Mouse (Mus musculus) natural killer cell, adult 2 months (primary cell): Measurements from ENCODE around the gene Aldh1l1.
"Not testable (repeated sequence)": the region's sequence is repeated elsewhere in the genome, so short reads cannot be mapped to it uniquely, and the experiment has no call there.

Experiments used
- DNase-seq, 2 experiments: peaks; one replicate each; pipeline ENCODE4 v3.0.0; 2022; ENCODE audit warnings: low spot score in 2 of 2

The Aldh1l1 gene

DNA sequence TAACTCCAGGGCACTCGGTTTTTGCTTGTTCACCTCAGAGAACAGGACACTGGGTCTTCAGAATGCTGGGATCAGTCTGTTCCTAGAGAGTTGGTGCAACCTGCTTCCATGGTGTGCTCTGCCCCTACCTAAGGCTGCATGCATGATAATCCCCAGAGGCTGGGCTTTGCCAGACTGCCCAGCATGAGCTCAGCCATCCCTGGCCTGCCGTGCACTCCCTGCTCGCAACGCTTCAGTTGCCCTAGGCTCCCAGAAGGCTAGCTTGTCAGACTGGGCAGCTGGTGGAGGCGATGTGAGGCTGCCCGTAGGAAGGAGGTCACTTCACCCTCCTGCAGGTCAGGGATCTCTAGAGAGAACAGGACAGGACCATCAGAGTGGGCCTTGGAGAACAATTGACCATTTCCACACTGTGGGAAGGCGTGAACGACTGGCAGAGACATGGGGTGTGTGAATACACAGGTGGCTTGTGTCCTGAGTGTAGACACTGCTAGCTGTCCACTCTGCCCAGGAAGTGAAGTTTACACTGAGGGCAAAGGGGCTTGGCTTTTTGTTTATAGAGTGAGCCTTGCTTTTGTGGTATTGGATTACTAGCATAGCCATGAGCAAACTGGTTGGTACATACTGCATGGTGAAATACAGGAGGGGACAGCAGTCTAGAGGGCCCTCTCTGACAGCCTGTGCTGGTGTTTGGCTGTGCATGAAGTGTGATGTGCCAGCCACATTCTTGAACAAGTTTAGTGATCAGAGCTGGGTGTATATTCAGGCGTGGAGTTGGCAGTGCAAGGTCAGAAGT, 134.8 kb downstream of the Aldh1l1 start:
- DNase-seq, result no peak

DNA sequence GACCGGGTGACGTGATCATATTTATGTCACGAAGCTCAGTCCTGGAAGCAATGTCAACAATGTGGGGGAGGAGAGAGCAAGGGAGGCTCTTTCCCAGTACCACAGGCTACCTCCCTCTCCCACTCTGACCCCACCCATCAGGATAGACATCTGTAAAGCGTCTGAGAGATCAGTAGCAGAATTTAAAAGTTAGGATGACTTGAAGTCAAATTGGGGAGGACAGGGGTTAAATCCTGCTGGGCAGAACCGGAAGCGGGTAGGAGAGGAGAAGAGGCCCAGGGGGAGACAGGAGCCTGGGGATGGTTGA, 135.3 kb downstream of the Aldh1l1 start:
- no peak for DNase-seq

DNA sequence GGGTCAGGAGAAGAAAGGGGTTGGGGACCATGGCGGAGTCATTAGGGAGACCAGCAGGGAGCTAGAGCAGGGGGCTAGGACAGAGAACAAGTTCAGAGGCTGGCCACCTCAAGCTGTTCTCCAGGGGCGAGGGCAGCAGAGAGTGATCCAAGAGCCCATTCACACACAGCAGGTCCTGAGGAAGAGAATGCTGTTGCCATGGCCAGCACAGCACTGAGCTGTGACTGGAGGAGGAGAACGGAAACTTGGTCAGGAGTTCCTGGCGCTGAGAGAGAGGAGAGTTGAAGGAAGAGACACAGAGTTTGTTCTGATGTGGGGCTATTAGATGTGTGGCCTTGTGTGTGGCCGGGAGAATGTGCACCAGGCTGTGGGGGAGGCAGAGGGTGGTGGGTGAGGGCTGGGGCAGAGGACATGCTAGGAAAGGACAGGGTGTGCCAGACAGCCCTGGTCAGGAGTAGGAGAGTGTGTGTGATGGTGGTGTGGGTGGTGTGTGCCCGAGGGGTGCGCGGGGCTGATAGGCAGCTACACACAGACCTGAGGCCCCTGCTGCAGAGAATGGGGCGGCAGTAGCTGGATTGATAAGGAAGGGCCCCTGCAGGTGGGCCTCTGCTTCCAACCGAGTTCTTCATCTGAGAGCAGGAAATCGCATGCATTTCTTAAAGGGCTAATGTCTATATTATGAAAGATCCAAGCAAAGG, 136.7 kb downstream of the Aldh1l1 start:
- no peak for DNase-seq

DNA sequence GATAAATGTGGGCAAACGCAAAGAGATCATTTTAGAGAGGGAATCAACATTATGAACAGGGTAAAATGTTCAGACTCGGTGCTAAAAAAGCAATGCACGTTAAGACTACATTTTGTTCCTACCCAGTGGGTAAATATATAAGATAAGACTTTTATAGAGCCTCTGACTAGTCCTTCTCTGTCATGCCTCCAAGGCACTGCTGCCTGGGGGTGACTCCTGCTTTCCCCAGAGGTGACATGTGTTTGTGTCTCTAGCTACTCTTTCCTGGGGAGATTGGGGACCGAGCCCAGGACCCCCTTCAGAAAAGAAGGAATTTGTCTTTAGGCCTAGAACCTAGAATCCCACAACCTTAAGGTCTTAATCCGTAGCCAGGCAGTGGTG, 137.2 kb downstream of the Aldh1l1 start:
- no peak for DNase-seq

DNA sequence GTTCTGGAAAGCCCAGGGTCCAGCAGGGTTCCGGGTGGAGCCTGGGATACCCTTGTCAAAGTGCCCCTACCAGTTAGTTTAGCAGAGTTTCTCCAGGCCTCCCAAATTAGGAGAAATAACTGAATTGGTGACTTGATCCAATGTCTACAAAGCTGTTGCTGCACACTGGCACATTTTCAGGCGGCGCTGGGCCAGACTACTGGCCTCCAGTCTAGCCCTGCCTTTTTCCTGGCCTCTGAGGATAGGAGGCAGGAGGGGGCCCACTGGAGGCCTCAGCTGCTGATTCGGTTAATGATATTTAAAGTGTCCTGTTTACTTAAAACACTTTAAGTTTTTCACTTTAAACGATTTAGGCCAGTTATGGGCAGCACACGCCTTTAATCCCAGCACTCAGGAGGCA, 138.0 kb downstream of the Aldh1l1 start:
- no peak for DNase-seq

DNA sequence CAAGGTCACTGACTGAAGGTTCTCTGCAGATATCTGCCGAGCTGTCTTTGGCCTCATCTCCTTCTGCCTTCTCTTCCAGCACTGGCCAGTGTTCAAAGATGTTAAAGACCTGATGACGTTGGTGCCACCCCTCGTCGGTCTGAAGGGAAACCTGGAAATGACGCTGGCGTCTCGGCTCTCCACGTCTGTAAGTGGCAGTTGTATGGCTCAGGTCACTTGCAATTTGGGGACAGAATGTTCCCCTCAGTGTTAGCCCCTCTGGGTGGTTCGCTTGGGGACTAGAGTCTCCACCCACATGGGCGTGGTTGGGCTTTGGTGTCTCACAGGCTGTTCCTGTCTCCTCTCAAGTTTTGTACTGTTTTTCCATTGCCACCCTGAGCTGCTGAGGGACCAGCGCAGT, 138.5 kb downstream of the Aldh1l1 start:
- no peak for DNase-seq

DNA sequence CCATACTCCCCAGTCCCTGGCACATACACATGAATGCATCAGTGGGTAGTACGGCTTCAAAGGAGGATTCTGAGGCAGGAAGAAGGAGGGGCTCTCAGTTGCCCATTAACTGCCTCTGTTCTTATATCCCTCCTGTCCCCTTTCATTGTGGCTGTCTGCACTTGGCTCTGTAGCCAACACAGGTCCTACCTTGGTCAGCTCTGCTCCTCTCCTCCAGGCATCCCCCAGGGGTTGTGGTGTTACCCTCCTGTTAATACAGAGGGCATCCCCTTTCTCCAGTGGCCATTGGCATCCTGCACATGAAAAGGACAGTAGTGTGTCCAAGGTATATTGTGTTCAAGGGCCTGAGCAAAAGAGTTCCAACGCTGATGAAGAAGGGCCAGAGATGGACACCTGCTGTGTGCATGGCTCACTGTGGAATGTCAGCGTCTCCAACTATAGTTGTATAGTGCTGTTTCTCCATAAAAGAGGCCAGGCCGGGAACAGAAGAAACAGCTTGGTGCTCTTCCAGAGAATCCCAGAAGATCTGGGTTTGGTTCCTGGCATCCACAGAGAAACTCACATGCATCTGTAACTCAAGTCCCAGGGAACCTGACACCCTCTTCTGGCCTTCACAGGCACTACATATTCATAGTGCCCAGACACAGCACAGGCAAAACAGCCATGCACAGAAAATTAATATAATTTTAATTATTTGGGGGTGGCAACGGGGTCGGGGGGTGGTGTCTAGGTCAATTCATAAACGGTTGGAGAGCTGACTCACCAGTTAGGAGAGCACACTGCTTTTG, 139.2 kb downstream of the Aldh1l1 start:
- no peak for DNase-seq

DNA sequence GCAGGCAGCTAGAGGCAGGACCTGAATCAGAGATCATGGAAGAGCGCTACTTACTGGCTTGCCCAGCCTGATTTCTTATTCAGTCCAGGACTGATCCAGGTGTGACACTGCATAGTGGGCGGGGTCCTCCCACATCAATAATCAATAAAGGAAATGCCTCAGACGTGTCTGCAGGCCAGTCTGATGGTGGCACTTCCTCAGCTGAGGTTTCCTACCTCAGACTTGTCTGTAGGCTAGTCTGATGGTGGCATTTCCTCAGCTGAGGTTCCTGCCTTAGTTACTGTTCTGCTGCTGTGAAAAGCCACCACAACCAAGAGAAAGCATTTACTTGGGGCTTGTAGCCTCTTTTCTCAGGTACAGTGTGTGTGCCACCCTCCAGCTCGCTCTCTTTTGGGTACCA, 141.3 kb downstream of the Aldh1l1 start:
- peak in 1 of 2 experiments; percentile 21 for DNase-seq

DNA sequence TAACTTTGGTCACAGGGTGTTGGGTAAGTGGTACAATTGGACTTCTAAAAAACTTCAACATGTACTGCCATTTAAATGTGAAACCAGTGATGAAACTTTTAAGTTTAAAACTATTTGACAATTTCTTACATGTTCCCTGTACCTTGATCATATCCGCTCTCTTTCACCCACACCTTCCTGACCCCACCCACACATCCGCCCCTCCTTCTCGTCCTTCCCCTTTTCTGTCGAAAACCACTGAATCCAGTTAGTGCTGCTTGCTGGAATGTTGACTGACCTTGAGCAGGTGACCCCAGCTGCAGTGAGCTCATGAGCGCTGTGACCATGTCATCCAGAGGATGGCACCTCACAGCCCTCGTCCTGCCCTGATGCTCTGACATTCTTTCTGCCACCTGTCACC, 143.3 kb downstream of the Aldh1l1 start:
- DNase-seq, result peak in 1 of 2 experiments; percentile 32

DNA sequence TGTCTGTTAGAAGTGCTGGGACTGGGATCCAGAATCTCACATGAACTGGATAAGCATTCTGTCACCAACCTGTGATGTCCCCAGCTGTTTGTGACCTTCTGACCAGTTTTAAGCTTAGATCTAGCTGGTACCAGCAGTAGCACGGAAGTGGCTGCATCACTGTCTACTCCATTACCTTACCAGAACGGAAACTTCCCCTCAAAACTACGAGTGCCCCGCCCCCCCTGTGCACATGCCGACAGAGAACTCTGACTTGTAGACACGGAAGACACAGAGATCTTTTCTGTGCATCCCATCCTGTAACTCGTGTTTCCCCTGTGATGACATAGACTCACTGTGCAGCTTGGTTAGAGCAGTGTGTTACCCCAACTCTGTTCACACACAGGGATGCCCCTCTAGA, 144.2 kb downstream of the Aldh1l1 start:
- DNase-seq, result no peak

DNA sequence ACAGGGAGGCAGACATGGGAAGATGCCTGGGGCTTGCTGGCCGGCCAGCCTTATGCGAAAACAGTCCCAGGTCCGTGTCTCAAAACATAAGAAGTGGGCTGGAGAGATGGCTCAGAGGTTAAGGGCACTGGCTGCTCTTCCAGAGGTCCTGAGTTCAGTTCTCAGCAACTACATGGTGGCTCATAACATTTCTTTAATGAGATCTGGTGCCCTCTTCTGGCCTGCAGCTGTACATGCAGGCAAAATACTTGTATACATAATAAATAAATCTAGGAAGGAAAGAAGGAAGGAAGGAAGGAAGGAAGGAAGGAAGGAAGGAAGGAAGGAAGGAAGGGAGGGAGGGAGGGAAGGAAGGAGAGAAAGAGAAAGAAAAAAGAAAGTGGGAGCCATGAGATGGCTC, 146.3 kb downstream of the Aldh1l1 start:
- DNase-seq, result not testable (repeated sequence)

DNA sequence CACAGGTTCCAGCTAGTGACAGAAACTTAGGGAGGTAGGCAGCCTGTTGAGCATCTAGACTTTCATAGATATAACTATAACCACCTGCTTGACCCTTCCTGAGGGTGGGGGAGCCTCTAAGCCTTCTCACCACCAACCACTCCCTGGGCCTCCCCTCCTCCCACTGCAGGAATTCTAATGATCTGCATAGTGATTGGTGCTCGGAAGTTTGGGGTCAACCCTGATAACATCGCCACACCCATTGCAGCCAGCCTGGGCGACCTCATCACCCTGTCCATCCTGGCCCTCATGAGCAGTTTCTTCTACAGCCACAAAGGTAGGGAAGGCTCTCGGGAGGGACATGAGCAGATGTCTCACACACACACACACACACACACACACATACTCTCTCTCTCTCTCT, 148.9 kb downstream of the Aldh1l1 start:
- no peak for DNase-seq

DNA sequence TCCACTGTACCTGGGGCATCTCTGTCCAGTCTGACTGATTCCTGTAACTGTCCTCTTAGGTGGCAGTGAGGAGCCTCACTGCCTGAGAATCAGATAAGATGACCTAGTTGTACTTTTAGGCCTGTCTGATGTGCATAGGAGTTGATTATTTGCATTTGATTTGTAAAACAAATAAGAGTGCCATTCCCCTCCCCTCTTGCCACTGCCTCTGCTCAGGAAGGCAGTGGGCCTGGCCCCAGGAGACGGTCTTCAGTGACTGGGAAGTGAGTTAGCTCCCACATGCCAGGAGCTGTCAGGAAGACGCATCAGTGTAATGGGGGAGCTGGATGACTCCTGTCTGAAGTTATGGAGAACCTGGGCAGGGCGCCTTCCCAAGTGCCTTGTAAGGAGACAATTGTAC, 149.4 kb downstream of the Aldh1l1 start:
- DNase-seq, result no peak

DNA sequence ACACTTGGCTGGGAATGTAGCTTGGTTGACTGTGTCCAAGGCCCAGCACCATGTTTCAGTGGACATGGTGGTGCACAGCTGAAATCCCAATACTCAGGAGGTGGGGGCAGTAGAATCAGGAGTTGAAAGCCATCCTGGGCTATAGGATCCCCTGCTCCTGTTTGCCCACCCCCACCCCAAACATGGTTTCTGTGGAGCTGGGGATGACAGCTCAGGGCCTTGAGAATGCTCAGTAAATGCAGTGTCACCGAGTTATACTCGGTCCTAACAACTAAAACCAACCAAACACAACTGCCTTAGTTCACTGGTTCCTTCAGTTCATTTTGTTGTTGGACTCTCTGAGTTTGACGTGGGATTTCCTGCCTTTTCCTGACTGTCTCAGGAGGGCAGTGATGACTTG, 156.8 kb downstream of the Aldh1l1 start:
- no peak for DNase-seq

DNA sequence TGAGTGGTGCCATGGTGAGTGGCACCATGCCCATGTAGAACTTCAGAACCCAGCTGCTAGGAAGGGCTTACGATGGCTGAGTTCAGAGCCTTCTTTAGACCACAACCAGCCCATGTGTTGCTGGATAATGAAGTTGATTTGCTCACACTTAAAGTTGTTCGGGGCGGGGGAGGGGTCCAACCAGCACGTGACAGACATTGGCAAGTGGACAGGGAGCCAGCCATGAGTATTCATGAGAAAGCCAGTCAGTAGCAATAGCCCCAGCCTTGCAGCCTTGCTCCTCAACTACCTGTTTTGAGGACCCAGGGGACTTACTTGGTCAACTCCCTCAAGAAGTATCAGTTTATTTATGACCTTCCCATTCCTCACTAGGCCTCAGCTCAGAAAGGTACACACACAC, 158.7 kb downstream of the Aldh1l1 start:
- DNase-seq, result no peak

DNA sequence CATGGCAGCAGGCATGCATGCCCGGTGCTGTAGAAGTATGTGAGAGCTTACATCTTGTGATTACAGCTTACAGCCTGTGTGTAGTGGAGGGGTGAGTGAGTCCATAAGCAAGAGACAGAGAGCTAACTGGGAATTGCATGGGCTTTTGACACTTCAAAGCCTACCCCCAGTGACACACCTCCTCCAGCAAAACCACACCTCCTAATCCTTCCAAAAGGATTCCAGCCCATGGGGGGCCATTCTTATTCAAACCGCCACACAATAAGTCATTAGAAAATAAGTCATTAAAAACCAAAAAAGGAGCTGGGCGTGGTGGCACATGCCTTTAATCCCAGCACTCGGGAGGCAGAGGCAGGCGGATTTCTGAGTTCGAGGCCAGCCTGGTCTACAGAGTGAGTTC, 162.2 kb downstream of the Aldh1l1 start:
- no peak for DNase-seq

DNA sequence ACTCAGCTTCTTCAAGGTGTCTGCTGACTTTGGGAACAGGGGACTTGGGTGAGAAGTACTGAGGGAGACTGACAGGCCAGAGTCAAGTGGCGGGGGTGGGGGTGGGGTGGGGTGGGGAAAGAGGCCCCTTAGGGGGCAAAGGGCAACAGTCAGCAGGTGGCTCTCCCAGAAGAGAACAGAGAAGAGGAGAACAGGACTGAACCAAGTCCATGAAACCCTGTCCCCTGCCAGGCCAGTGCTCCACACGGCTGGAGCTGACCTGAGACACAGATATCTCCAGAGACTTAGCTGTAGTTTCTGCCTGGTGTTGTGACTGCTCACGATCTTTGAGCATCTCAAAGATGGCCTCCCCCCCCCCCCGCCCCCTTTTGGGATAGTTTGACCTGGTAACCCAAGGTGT, 163.1 kb downstream of the Aldh1l1 start:
- no peak for DNase-seq
